Mouse (Mus musculus) intestine, embryonic 16.5 days (tissue): ENCODE measurements around the gene Oaz1. TPM values are rescaled to one million over a fixed set of nuclear protein-coding genes. Genes with fewer than 3 reads are reported as not detected.

ENCODE experiments used
- ATAC-seq: fragments of 200-750 bp; cut with Nextera tagmentation; 2 replicates; pipeline ENCODE4 v1.8.0; 2017; ENCODE audit warnings: moderate TSS enrichment, moderate library complexity
- H3K27ac ChIP-seq: fragments of 300-500 bp; sonication (generic); 2 replicates; pipeline ENCODE4 v1.5.1; 2014; ENCODE audit warnings: mild to moderate bottlenecking, low read length
- H3K27me3 ChIP-seq: fragments of 300-500 bp; sonication (generic); replicated peaks from 2 replicates; pipeline ENCODE4 v1.6.1; 2014; ENCODE audit warnings: low read length, control low read depth, mixed read lengths; ENCODE audit not compliant: control insufficient read depth, insufficient read depth
- H3K36me3 ChIP-seq: fragments of 300-500 bp; sonication (generic); 2 replicates; pipeline ENCODE4 v1.6.1; 2014; ENCODE audit warnings: low read length, control low read depth; ENCODE audit not compliant: control insufficient read depth, insufficient read depth
- H3K4me1 ChIP-seq: fragments of 300-500 bp; sonication (generic); 2 replicates; pipeline ENCODE4 v1.6.1; 2014; ENCODE audit warnings: low read length, control low read depth, mixed read lengths; ENCODE audit not compliant: control insufficient read depth, insufficient read depth
- H3K4me2 ChIP-seq: fragments of 300-500 bp; sonication (generic); 2 replicates; pipeline ENCODE4 v1.6.1; 2014; ENCODE audit warnings: low read depth, low read length, control low read depth
- H3K4me3 ChIP-seq: fragments of 300-500 bp; sonication (generic); 2 replicates; pipeline ENCODE4 v1.5.1; 2014; ENCODE audit warnings: mild to moderate bottlenecking, low read length
- H3K9ac ChIP-seq: fragments of 300-500 bp; sonication (generic); 2 replicates; pipeline ENCODE4 v1.6.1; 2014; ENCODE audit warnings: low read depth, low read length
- H3K9me3 ChIP-seq: fragments of 300-500 bp; sonication (generic); 2 replicates; pipeline ENCODE4 v1.6.1; 2016; ENCODE audit warnings: low read length, control low read depth; ENCODE audit not compliant: control insufficient read depth
- WGBS: fragments of 180-500 bp; shearing (Covaris S2); extraction: QIAGEN DNeasy Blood & Tissue Kit; methylation state at CpG from one replicate; pipeline ENCODE4 v1.1.7; 2014; 5-methylcytosine and 5-hydroxymethylcytosine counted together
- polyA plus RNA-seq: library from polyadenylated mRNA; unstranded; fragments of >200 nt; fragmentation: Nextera tagmentation; extraction: Ambion mirVana; gene quantifications from 2 replicates; pipeline ENCODE4 v1.2.1, GENCODE M21; 2015

Gene Oaz1
- polyA plus RNA-seq, 1 experiment from 2014 or later: 1,714 TPM

DNA sequence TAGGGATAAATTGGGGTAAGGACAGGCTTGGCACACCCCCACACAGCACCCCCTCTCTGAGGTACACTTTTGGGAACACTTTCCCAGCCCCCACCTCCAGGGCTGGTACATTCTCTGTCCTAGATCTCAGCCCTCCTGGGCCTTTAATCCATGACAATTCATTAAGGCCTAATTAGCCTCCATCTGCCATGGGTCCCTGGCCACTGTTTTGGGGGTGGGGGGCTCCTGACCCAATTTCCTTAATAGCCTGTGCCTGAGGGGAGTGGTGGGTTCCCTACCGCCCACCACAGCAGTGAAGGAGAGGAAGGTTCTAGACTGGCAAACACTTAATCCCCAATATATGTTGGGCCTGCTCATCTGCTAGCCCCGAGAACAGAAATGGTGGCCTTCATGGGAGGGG lies 15.2 kb downstream of the Oaz1 start:
- Histone ChIP-seq H3K27ac (no peak overlapping the region), H3K4me3 (no peak overlapping the region), H3K36me3 (no peaks in the 10 kb centered on the region), H3K4me1 (peaks cover 7% of the 10 kb centered on the region), H3K9ac (no peak overlapping the region), H3K27me3 (peaks cover 34% of the 10 kb centered on the region), H3K9me3 (no peaks in the 10 kb centered on the region), H3K4me2 (no peak overlapping the region)
- no peak for ATAC-seq
- WGBS: 89% methylated on average over 2 of the region's 2 CpGs

DNA sequence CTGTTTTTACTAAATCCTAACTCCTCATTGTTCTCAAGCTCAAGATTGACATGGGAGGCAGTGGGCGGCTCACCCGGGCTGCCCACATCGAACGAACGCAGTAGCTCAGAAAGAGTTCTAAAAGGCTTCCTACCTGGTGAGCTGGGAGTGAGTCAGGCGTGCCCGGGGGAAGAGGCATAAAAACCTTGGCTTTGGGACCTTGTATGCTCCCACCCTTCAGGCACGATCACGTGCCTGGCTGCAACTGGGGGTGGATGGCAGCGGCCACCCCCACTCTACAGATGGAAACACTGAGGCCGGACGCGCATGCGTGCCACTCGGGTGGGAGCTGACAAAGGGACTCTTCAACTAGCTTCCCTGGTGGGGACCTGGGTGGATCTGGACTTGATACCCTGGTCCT lies 15.9 kb downstream of the Oaz1 start:
- Histone ChIP-seq H3K27me3 (peaks cover 30% of the 10 kb centered on the region), H3K9me3 (no peaks in the 10 kb centered on the region), H3K4me1 (peaks cover 7% of the 10 kb centered on the region), H3K27ac (no peak overlapping the region), H3K9ac (no peak overlapping the region), H3K36me3 (no peaks in the 10 kb centered on the region), H3K4me2 (no peak overlapping the region), H3K4me3 (no peak overlapping the region)
- ATAC-seq: no peak
- whole genome bisulfite sequencing: 81% methylated on average over 15 of the region's 15 CpGs

DNA sequence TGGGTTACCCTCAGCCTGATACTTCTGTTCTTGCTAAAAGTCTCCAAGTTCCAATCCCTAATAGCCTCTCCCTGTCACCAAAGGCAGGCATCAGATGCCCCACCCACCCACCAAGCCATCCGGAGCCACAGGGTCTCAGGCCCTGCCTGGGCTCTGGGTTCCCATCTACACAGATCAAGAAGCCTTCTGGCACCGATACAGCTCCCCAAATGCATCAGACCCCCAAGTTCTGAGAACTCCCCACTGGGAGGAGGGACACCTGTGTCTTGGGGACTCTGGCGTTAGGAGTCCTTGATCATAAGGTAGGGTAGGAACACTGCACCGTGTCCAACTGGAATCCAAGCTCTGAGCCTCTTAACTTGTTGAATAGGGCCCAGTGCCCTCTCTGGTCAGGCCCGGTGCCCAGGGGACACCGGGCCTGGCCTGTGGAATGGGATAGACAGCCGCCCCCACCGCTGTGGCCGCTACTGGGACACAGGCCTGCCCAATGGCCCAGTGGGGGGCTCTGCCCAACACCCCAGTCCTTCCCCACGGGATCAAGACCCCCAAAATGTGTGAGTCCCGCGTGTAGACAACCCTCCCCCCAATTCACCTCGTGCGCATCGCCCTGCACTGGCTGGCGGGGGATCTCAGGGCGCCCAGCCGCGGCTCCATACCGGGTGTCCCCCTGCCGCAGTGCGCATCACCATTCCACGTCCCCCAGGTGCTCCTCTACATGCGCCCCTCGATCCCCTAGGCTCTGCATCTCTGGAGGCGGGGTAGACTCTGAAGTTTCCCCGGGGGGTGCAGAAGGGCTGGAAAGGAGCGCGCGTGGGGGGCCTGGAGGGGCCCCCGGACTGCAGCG lies 16.9 kb downstream of the Oaz1 start:
- Histone ChIP-seq H3K9ac (peak overlapping the region; percentile 48), H3K4me1 (peaks cover 7% of the 10 kb centered on the region)

DNA sequence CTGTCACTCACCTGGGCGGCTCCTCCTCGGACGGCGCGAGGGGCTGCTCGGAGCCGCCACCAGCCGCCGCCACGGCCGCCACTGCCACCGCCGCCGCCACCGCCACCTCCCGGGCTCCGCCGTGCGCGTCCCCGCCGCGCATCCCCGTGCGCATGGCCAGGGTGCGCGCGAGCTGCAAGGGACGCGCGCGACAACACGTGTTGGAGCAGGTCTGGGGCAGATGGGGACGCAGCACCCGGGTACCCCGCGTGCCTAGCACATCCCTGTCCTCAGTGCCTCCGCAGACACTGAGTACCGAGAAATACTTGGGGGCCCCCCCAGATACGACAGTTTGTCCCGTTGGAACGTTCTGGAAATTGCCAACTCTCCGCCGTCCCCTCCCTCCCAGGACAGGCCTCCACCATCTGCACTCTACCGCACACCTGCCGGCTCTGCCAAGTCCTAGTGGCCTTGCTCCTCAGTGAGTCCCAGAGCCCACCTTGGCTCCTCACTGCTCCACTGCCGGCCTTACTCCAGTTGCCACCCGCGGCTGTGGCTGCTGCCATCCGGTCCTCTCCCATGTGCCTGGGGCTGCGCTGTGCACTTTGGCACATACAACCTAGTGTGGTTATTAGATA lies 17.6 kb downstream of the Oaz1 start, which contains the start of gene Lingo3:
TSS of gene Lingo3 (minus strand) at position 109 of the 617 bp plus-strand sequence.
- peak; percentile 36; the same call in 1 of the 2 replicates for ATAC-seq
- WGBS: 7% methylated on average over 31 of the region's 51 CpGs

More for the DNA sequence above, 16.9 kb downstream of the Oaz1 start:
- 0 out of 2 replicates have a peak, but pooled peaks have one; percentile 8 for ATAC-seq
- no peaks in the 10 kb centered on the region for H3K36me3 ChIP-seq
- 10% methylated on average over 31 of the region's 32 CpGs for WGBS
- H3K27me3 ChIP-seq: peaks cover 30% of the 10 kb centered on the region
- no peaks in the 10 kb centered on the region for H3K9me3 ChIP-seq
- peak overlapping the region; percentile 48 for H3K4me3 ChIP-seq
- no peak overlapping the region for H3K27ac ChIP-seq
- H3K4me2 ChIP-seq: peak overlapping the region; percentile 77

DNA sequence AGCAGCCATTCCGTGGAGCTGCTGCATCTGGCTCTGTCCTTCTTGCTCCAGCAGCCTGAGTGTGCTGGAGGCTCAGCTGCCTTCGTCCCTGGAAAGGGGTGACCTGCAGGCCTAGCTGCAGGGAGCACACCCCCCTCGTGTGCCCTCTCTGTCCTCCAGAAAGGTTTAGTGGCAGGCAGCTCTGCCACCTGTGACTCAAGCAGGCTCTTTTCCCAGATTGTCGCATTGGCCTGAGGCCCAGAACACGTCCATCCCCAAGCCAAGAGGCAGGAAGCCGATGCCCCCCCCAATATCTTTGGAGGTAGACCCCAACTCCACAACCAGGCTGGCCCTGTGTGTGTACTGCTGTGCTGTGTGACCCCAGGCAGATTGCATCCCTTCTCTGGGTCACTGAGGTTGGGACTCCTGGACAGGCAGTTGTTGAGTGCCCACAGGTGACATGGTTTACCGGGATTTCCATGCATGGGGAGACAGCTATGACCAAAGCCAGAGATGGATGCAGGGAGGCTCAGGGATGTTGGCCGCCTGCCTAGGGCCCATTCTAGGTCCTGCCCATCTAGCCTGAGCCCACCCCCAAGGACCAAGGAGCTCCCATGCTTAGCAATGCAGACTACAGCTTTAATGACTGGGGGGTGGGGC lies 18.7 kb downstream of the Oaz1 start:
- H3K9me3 ChIP-seq: no peaks in the 10 kb centered on the region
- no peak overlapping the region for H3K27ac ChIP-seq
- WGBS: 62% methylated on average over 8 of the region's 8 CpGs
- no peak overlapping the region for H3K9ac ChIP-seq
- H3K36me3 ChIP-seq: no peaks in the 10 kb centered on the region
- no peak for ATAC-seq
- no peak overlapping the region for H3K4me3 ChIP-seq
- H3K4me1 ChIP-seq: peaks cover 10% of the 10 kb centered on the region
- H3K4me2 ChIP-seq: no peak overlapping the region
- H3K27me3 ChIP-seq: peaks cover 30% of the 10 kb centered on the region

More for the DNA sequence above, 17.6 kb downstream of the Oaz1 start, which contains the start of gene Lingo3:
- Histone ChIP-seq H3K27me3 (peaks cover 30% of the 10 kb centered on the region), H3K9ac (peak within 1 kb of the TSS; percentile 48), H3K27ac (no peak within 1 kb of the TSS), H3K4me3 (peak within 1 kb of the TSS; percentile 48), H3K36me3 (no peaks in the 10 kb centered on the region), H3K4me2 (peak within 1 kb of the TSS; percentile 77), H3K4me1 (peaks cover 9% of the 10 kb centered on the region), H3K9me3 (no peaks in the 10 kb centered on the region)

DNA sequence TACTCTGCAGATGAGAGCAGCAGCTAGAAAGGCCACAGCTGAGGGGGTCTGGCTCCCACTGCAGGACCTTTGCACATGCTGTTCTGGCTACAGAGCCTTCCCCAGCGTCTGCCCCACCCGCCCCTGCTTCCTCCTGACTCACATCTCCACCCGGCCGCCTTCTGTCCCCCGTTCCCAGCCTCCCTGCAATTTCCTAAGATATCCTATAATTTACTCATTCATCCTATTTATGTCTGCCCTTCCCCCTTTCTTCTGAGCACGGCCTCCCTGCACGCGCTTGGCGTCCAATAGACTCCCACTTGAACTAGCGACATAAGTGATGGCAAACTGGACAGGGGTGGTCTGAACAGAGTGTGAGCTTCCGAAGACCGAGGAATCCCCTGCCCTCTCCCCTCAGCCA lies 19.3 kb downstream of the Oaz1 start:
- no peak for ATAC-seq
- 74% methylated on average over 12 of the region's 12 CpGs for WGBS

DNA sequence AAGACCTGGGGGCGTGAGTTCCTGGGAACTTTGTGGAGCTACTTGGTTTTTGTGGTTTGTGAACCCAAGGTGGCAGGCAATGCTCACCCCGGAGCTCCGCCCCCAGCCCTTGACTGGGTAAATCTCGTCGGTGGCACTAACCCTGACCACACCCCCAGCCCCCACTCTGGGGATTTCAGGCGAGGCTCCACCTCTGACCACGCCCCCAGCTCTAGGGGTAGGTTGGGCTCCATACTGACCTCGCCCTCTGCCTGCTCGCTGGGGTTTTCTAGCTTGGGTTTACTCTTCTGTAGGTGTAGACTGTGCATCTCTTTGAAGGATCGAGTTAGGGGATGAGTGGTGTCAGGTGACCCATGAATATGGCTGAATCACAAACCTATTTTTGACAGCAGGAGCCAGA lies 22.1 kb downstream of the Oaz1 start:
- H3K4me3 ChIP-seq: no peak overlapping the region
- WGBS: 11% methylated on average over 10 of the region's 10 CpGs
- H3K27ac ChIP-seq: no peak overlapping the region
- H3K9ac ChIP-seq: peak overlapping the region; percentile 19; the same call in 1 of the 2 replicates
- peak; percentile 63 for ATAC-seq
- H3K4me1 ChIP-seq: peaks cover 11% of the 10 kb centered on the region
- H3K4me2 ChIP-seq: 0 out of 2 replicates have a peak overlapping the region, but pooled peaks have one; percentile 6
- peaks cover 11% of the 10 kb centered on the region for H3K36me3 ChIP-seq
- H3K9me3 ChIP-seq: no peaks in the 10 kb centered on the region
- peaks cover 10% of the 10 kb centered on the region for H3K27me3 ChIP-seq

More for the DNA sequence above, 19.3 kb downstream of the Oaz1 start:
- Histone ChIP-seq H3K27ac (no peak overlapping the region), H3K4me3 (no peak overlapping the region), H3K27me3 (peaks cover 30% of the 10 kb centered on the region), H3K36me3 (no peaks in the 10 kb centered on the region), H3K4me1 (peaks cover 10% of the 10 kb centered on the region), H3K4me2 (no peak overlapping the region), H3K9me3 (no peaks in the 10 kb centered on the region), H3K9ac (no peak overlapping the region)

DNA sequence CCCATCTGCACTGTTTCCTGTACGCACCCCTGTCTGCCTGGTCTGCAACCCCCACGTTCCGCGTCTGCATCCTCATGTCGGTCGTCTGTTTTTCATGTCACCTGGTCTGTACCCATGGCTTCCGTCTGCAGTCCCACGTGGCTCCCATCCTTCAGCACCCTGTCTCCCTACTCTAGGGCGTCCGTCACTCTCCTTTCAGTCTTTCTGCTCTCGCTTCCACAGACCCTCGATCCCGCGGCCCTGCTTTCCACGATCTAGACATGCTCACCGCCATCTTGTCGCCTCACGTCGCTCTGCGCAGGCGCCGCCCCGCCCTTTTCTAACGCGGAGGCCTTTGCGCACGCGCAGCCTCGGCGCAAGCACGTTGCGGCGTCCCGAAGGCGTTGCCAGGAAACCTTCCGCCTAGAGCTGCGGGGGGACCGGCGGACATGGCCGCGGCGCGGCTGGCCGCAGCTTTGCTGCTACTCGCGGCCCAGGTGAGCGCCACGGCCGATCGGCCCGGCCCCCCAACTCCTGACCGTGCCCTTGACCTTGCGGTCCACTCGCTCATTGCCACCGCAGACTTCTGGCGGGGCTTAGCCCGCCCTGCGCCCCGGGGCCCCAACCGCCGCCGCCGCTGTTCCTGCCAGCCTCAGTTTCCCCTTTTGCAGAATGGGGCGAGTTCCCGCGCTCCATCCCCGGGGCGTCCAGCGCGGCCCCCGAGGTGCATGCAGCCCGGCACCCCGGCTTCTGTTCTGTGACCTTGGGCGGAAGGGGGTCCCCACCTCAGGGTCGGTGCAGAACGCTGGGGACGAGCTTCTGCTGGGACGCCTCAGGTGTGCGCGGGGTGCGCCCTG lies 28.7 kb downstream of the Oaz1 start, which contains the start of the genes Lsm7 and Sppl2b:
TSS of gene Lsm7 (minus strand) at position 297 of the 836 bp plus-strand sequence.
TSS of gene Sppl2b (plus strand) at position 363 of the 836 bp plus-strand sequence.
- Histone ChIP-seq H3K4me2 (peak within 1 kb of the TSS; percentile 94), H3K9ac (peak within 1 kb of the TSS; percentile 90), H3K36me3 (peaks cover 11% of the 10 kb centered on the region), H3K27me3 (no peaks in the 10 kb centered on the region), H3K9me3 (no peaks in the 10 kb centered on the region), H3K27ac (peak within 1 kb of the TSS; percentile 31; the same call in 1 of the 2 replicates), H3K4me3 (peak within 1 kb of the TSS; percentile 96), H3K4me1 (peaks cover 25% of the 10 kb centered on the region)
- under 1% methylated on average over 81 of the region's 81 CpGs for WGBS
- peak; percentile 79 for ATAC-seq
